Mouse (Mus musculus) testis, adult 2 months (tissue): ENCODE data around the gene Gigyf1. TPM values are rescaled to one million over a fixed set of nuclear protein-coding genes. Genes with fewer than 3 reads are reported as not detected.

Experiments
- H3K27ac ChIP-seq: fragments of 200-500 bp; 2 replicates; pipeline ENCODE4 v1.5.1; 2012; ENCODE audit warnings: low read depth, low read length; ENCODE audit not compliant: control insufficient read depth, insufficient read depth
- H3K27me3 ChIP-seq: fragments of 200-500 bp; 2 replicates; pipeline ENCODE4 v1.6.1; 2012; ENCODE audit warnings: mild to moderate bottlenecking, low read length, moderate library complexity; ENCODE audit not compliant: control insufficient read depth, insufficient read depth
- H3K36me3 ChIP-seq: fragments of 200-500 bp; 2 replicates; pipeline ENCODE4 v1.6.1; 2012; ENCODE audit warnings: mild to moderate bottlenecking, low read length; ENCODE audit not compliant: control insufficient read depth, insufficient read depth
- H3K4me1 ChIP-seq: fragments of 200-500 bp; 2 replicates; pipeline ENCODE4 v1.6.1; 2012; ENCODE audit warnings: low read length; ENCODE audit not compliant: control insufficient read depth, insufficient read depth
- H3K4me3 ChIP-seq: fragments of 200-500 bp; 2 replicates; pipeline ENCODE4 v1.5.1; 2012; ENCODE audit warnings: low read depth, mild to moderate bottlenecking, low read length, moderate library complexity, mixed read lengths; ENCODE audit not compliant: control insufficient read depth
- CTCF ChIP-seq: fragments of 200-500 bp; IDR thresholded peaks from 2 replicates; pipeline ENCODE4 v1.5.1; 2012; ENCODE audit warnings: low read depth, mild to moderate bottlenecking, inconsistent platforms, low read length, moderate library complexity; ENCODE audit not compliant: control insufficient read depth, insufficient read depth, insufficient replicate concordance
- POLR2A ChIP-seq: fragments of 200-500 bp; IDR thresholded peaks from 2 replicates; pipeline ENCODE4 v1.6.1; 2012; ENCODE audit warnings: low read depth, mild to moderate bottlenecking, inconsistent platforms, low read length, moderate library complexity; ENCODE audit not compliant: control insufficient read depth
- polyA plus RNA-seq: library from polyadenylated mRNA; depleted of rRNA; stranded (reverse); fragments of >200 nt; gene quantifications from 2 replicates; pipeline ENCODE4 v1.2.3, GENCODE M21; 2012; rRNA removed

Gene Gigyf1
- polyA plus RNA-seq, 1 experiment: 11.5 TPM

GRCm38 (mm10) chr5:137569031-137569430, 50.7 kb downstream of the Gigyf1 start:
- TF ChIP-seq POLR2A (no peak), CTCF (no peak)

DNA sequence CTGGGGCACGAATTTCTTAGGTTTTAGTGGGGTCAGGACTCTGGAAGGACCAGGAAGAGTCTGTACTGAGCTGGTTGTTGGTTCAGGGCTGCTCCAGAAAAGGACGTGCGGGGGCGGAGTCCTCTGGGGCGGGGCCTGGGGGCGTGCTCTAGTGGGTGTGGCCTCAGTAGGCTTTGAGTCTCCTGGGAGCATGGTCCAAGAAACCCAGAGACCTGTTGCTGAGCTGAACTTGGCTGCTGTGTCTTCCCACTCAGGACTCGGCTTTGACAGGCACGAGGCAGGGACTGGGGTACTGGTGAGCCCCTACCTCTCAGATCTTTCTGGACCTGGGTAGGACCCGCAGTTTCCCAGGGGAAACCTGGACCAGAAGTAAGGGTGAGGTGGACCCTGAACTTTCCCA, 51.3 kb downstream of the Gigyf1 start, which contains the start of gene Tfr2:
Gene Tfr2, plus strand, starts transcription at position 176 of the 400 bp plus-strand sequence.
- peak within 1 kb of the TSS; percentile 39 for H3K4me3 ChIP-seq
- no peak within 1 kb of the TSS for H3K27ac ChIP-seq
- TF ChIP-seq CTCF (no peak), POLR2A (no peak)

More at GRCm38 (mm10) chr5:137569031-137569430, 50.7 kb downstream of the Gigyf1 start:
- Histone ChIP-seq H3K4me3 (peak overlapping the region; percentile 7; the same call in 1 of the 2 replicates), H3K4me1 (peaks cover 33% of the 10 kb centered on the region), H3K27ac (no peak overlapping the region), H3K36me3 (no peaks in the 10 kb centered on the region), H3K27me3 (no peaks in the 10 kb centered on the region)

DNA sequence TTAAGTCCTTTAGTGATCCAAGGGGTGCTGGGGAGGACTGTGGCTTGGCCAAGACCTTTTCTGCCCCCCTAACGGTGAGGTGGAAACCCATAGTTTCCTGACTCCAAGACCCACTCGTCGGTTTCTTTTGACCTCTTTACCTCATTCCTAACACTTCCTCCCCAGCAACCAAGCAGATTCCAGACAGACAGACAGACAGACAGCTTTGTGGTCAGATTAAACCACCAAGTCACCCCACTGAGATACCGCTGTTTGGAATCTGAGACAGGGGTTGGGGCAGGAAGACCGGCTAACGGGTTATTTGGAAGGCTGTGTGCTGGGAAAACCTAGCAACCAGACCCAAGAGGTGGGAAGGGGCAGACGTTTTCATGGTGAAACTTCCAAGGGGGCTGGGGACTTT, 51.8 kb downstream of the Gigyf1 start:
- Histone ChIP-seq H3K4me1 (peaks cover 41% of the 10 kb centered on the region), H3K27me3 (no peaks in the 10 kb centered on the region), H3K27ac (no peak overlapping the region), H3K4me3 (peak overlapping the region; percentile 39), H3K36me3 (no peaks in the 10 kb centered on the region)
- no peak for TF ChIP-seq POLR2A
- no peak for TF ChIP-seq CTCF

More for the DNA sequence above, 51.3 kb downstream of the Gigyf1 start, which contains the start of gene Tfr2:
- H3K27me3 ChIP-seq: no peaks in the 10 kb centered on the region
- peaks cover 38% of the 10 kb centered on the region for H3K4me1 ChIP-seq
- H3K36me3 ChIP-seq: no peaks in the 10 kb centered on the region

- Histone ChIP-seq H3K27ac (no peak overlapping the region), H3K4me1 (peaks cover 41% of the 10 kb centered on the region), H3K36me3 (no peaks in the 10 kb centered on the region), H3K27me3 (no peaks in the 10 kb centered on the region), H3K4me3 (peak overlapping the region; percentile 38)
- no peak for TF ChIP-seq CTCF
- no peak for TF ChIP-seq POLR2A
Observed at GRCm38 (mm10) chr5:137570691-137571586, 52.6 kb downstream of the Gigyf1 start.

GRCm38 (mm10) chr5:137574470-137574901, 56.1 kb downstream of the Gigyf1 start:
- no peak overlapping the region for H3K27ac ChIP-seq
- no peak for TF ChIP-seq POLR2A
- peak; percentile 29; the same call in 1 of the 2 replicates for TF ChIP-seq CTCF
- H3K36me3 ChIP-seq: no peaks in the 10 kb centered on the region
- peak overlapping the region; percentile 63 for H3K4me3 ChIP-seq
- H3K27me3 ChIP-seq: no peaks in the 10 kb centered on the region
- H3K4me1 ChIP-seq: peaks cover 31% of the 10 kb centered on the region

Other genes starting within 250 kb of the Gigyf1 start
- gene Ache, start 231.0 kb upstream of the Gigyf1 start, polyA plus RNA-seq: 0.09 and 0.30 TPM in 2 replicates
- 1.6 and 1.7 TPM in 2 replicates for gene Ufsp1, start 223.9 kb upstream of the Gigyf1 start, polyA plus RNA-seq
- 174 and 178 TPM in 2 replicates for gene Srrt, start 210.9 kb upstream of the Gigyf1 start, polyA plus RNA-seq
- 4.1 and 5.2 TPM in 2 replicates for gene Trip6, start 204.1 kb upstream of the Gigyf1 start, polyA plus RNA-seq
- 3.6 and 4.4 TPM in 2 replicates for gene Slc12a9, start 185.0 kb upstream of the Gigyf1 start, polyA plus RNA-seq
- 1.8 and 2.7 TPM in 2 replicates for gene Ephb4, start 168.4 kb upstream of the Gigyf1 start, polyA plus RNA-seq
- 10.2 and 11.5 TPM in 2 replicates for gene Zan, start 41.5 kb upstream of the Gigyf1 start, polyA plus RNA-seq
- 10.2 and 12.7 TPM in 2 replicates for gene Pop7, start 16.0 kb upstream of the Gigyf1 start, polyA plus RNA-seq
- gene Epo, start 14.7 kb downstream of the Gigyf1 start, polyA plus RNA-seq: not detected in 2 replicates
- gene Gnb2, start 15.0 kb downstream of the Gigyf1 start, polyA plus RNA-seq: 369 and 402 TPM in 2 replicates
- gene Actl6b, start 35.0 kb downstream of the Gigyf1 start, polyA plus RNA-seq: 0.25 TPM in 2 replicates
- gene Tfr2, start 51.3 kb downstream of the Gigyf1 start, polyA plus RNA-seq: 4.5 and 5.2 TPM in 2 replicates
- 43.0 and 45.2 TPM in 2 replicates for gene Mospd3, start 82.5 kb downstream of the Gigyf1 start, polyA plus RNA-seq
- gene Pcolce, start 95.2 kb downstream of the Gigyf1 start, polyA plus RNA-seq: 98.5 and 102 TPM in 2 replicates
- gene Fbxo24, start 110.5 kb downstream of the Gigyf1 start, polyA plus RNA-seq: 175 and 181 TPM in 2 replicates
- gene Lrch4, start 110.6 kb downstream of the Gigyf1 start, polyA plus RNA-seq: 131 and 139 TPM in 2 replicates
- gene Gm20605, start 110.6 kb downstream of the Gigyf1 start, polyA plus RNA-seq: 15.0 and 15.6 TPM in 2 replicates
- gene Sap25, start 122.8 kb downstream of the Gigyf1 start, polyA plus RNA-seq: 37.9 and 42.4 TPM in 2 replicates
- gene Irs3, start 127.2 kb downstream of the Gigyf1 start, polyA plus RNA-seq: 0.22 and 0.24 TPM in 2 replicates
- gene Agfg2, start 166.2 kb downstream of the Gigyf1 start, polyA plus RNA-seq: 12.0 and 12.5 TPM in 2 replicates
- 0.97 and 0.98 TPM in 2 replicates for gene Nyap1, start 223.1 kb downstream of the Gigyf1 start, polyA plus RNA-seq
- gene Tsc22d4, start 227.2 kb downstream of the Gigyf1 start, polyA plus RNA-seq: 423 and 435 TPM in 2 replicates